Mouse (Mus musculus): ENCODE results near the gene Edn3.

The Edn3 gene

GRCm38 (mm10) chr2:174760479-174761121 lies at the start of gene Edn3:
TSS of gene Edn3 (plus strand) at chr2:174760619.
- DNase-seq (ENCODE audit: low spot score), result peak; percentile 36

- no peak for DNase-seq (ENCODE audit: low spot score)
Measured at GRCm38 (mm10) chr2:174712043-174712442, 48.4 kb upstream of the Edn3 start.

GRCm38 (mm10) chr2:174715938-174716337 lies 44.5 kb upstream of the Edn3 start:
- DNase-seq (ENCODE audit: low spot score), result no peak

GRCm38 (mm10) chr2:174717857-174718256 lies 42.6 kb upstream of the Edn3 start:
- DNase-seq (ENCODE audit: low spot score), result no peak

GRCm38 (mm10) chr2:174727114-174727823 lies 33.1 kb upstream of the Edn3 start:
- DNase-seq (ENCODE audit: low spot score), result no peak

- DNase-seq (ENCODE audit: low spot score), result peak; percentile 12
Measured at GRCm38 (mm10) chr2:174731939-174732338, 28.5 kb upstream of the Edn3 start.

GRCm38 (mm10) chr2:174735270-174735669 lies 25.1 kb upstream of the Edn3 start:
- DNase-seq (ENCODE audit: low spot score), result no peak

- no peak for DNase-seq (ENCODE audit: low spot score)
Measured at GRCm38 (mm10) chr2:174747182-174747581, 13.2 kb upstream of the Edn3 start.

- peak; percentile 55 for DNase-seq (ENCODE audit: low spot score)
Measured at GRCm38 (mm10) chr2:174748381-174748780, 12.0 kb upstream of the Edn3 start.

GRCm38 (mm10) chr2:174753197-174753596 lies 7.2 kb upstream of the Edn3 start:
- DNase-seq (ENCODE audit: low spot score), result no peak

- no peak for DNase-seq (ENCODE audit: low spot score)
Measured at GRCm38 (mm10) chr2:174754231-174754630, 6.2 kb upstream of the Edn3 start.

GRCm38 (mm10) chr2:174759189-174759588 lies 1.2 kb upstream of the Edn3 start:
- DNase-seq (ENCODE audit: low spot score), result no peak

GRCm38 (mm10) chr2:174761452-174762101 lies 1.2 kb downstream of the Edn3 start:
- DNase-seq (ENCODE audit: low spot score), result no peak

GRCm38 (mm10) chr2:174762310-174762709 lies 1.9 kb downstream of the Edn3 start:
- DNase-seq (ENCODE audit: low spot score), result no peak

- peak; percentile 44 for DNase-seq (ENCODE audit: low spot score)
Measured at GRCm38 (mm10) chr2:174768891-174769528, 8.6 kb downstream of the Edn3 start.

- DNase-seq (ENCODE audit: low spot score), result no peak
Measured at GRCm38 (mm10) chr2:174774177-174775111, 14.0 kb downstream of the Edn3 start.

- no peak for DNase-seq (ENCODE audit: low spot score)
Measured at GRCm38 (mm10) chr2:174782016-174782415, 21.6 kb downstream of the Edn3 start.

- no peak for DNase-seq (ENCODE audit: low spot score)
Measured at GRCm38 (mm10) chr2:174782880-174783279, 22.5 kb downstream of the Edn3 start.

GRCm38 (mm10) chr2:174788830-174789229 lies 28.4 kb downstream of the Edn3 start:
- no peak for DNase-seq (ENCODE audit: low spot score)

GRCm38 (mm10) chr2:174792436-174793125 lies 32.2 kb downstream of the Edn3 start:
- DNase-seq (ENCODE audit: low spot score), result no peak

GRCm38 (mm10) chr2:174793181-174793580 lies 32.8 kb downstream of the Edn3 start:
- no peak for DNase-seq (ENCODE audit: low spot score)

Data from yolk sac, embryonic 10.5 days (tissue).